Mouse (Mus musculus) hindbrain, embryonic 15.5 days (tissue): Measurements from ENCODE around the gene Ranbp3. TPM values are rescaled to one million over a fixed set of nuclear protein-coding genes. Genes with fewer than 3 reads are reported as not detected.

Source experiments
- ATAC-seq: fragments of 200-750 bp; cut with Nextera tagmentation; 2 replicates; pipeline ENCODE4 v1.8.0; 2017; ENCODE audit warnings: low read depth, moderate number of reproducible peaks, moderate TSS enrichment; ENCODE audit not compliant: low FRiP score
- H3K27ac ChIP-seq: fragments of 300-500 bp; sonication (generic); replicated peaks from 2 replicates; pipeline ENCODE4 v1.5.1; 2015; ENCODE audit warnings: mild to moderate bottlenecking, inconsistent platforms
- H3K27me3 ChIP-seq: fragments of 300-500 bp; sonication (generic); 2 replicates; pipeline ENCODE4 v1.6.1; 2015; ENCODE audit warnings: control low read depth, inconsistent platforms
- H3K36me3 ChIP-seq: fragments of 300-500 bp; sonication (generic); 2 replicates; pipeline ENCODE4 v1.6.1; 2015; ENCODE audit warnings: control low read depth, inconsistent platforms
- H3K4me1 ChIP-seq: fragments of 300-500 bp; sonication (generic); replicated peaks from 2 replicates; pipeline ENCODE4 v1.6.1; 2015; ENCODE audit warnings: control low read depth, inconsistent platforms
- H3K4me2 ChIP-seq: fragments of 300-500 bp; sonication (generic); 2 replicates; pipeline ENCODE4 v1.6.1; 2015; ENCODE audit warnings: moderate library complexity, mild to moderate bottlenecking, inconsistent platforms
- H3K4me3 ChIP-seq: fragments of 300-500 bp; sonication (generic); 2 replicates; pipeline ENCODE4 v1.5.1; 2015; ENCODE audit warnings: mild to moderate bottlenecking, inconsistent platforms
- H3K9ac ChIP-seq: fragments of 300-500 bp; sonication (generic); 2 replicates; pipeline ENCODE4 v1.6.1; 2015; ENCODE audit warnings: inconsistent platforms
- H3K9me3 ChIP-seq: fragments of 300-500 bp; sonication (generic); 2 replicates; pipeline ENCODE4 v1.6.1; 2016; ENCODE audit warnings: control low read depth, inconsistent platforms
- WGBS: fragments of 180-500 bp; shearing (Covaris S2); methylation state at CpG from one replicate; pipeline ENCODE4 v1.1.7; 2015; 5-methylcytosine and 5-hydroxymethylcytosine counted together
- polyA plus RNA-seq: library from polyadenylated mRNA; unstranded; fragments of >200 nt; fragmentation: Nextera tagmentation; extraction: Ambion mirVana; gene quantifications from 2 replicates; pipeline ENCODE4 v1.2.1, GENCODE M21; 2015

The Ranbp3 gene
- polyA plus RNA-seq, 1 experiment from 2014 or later = 107 TPM

GRCm38 (mm10) chr17:56759261-56759660, 86.2 kb downstream of the Ranbp3 start:
- Histone ChIP-seq H3K27ac (no peak overlapping the region), H3K9ac (no peak overlapping the region), H3K4me2 (no peak overlapping the region), H3K4me3 (no peak overlapping the region), H3K9me3 (no peaks in the 10 kb centered on the region), H3K4me1 (peaks cover 31% of the 10 kb centered on the region), H3K36me3 (no peaks in the 10 kb centered on the region), H3K27me3 (peaks cover 52% of the 10 kb centered on the region)
- 42% methylated on average over 7 of the region's 7 CpGs for WGBS
- ATAC-seq = no peak

GRCm38 (mm10) chr17:56761077-56761476, 88.0 kb downstream of the Ranbp3 start:
- H3K27ac ChIP-seq = no peak overlapping the region
- H3K4me1 ChIP-seq = peaks cover 38% of the 10 kb centered on the region
- peaks cover 34% of the 10 kb centered on the region for H3K27me3 ChIP-seq
- no peak for ATAC-seq
- no peak overlapping the region for H3K4me3 ChIP-seq
- H3K36me3 ChIP-seq = no peaks in the 10 kb centered on the region
- no peak overlapping the region for H3K9ac ChIP-seq
- no peak overlapping the region for H3K4me2 ChIP-seq
- H3K9me3 ChIP-seq = no peaks in the 10 kb centered on the region
- WGBS = 58% methylated on average over 3 of the region's 3 CpGs

Other genes with a start within 250 kb of the Ranbp3 start
- gene Ptprs, start 196.8 kb upstream of the Ranbp3 start, polyA plus RNA-seq = 277 and 302 TPM in 2 replicates
- 0.17 TPM in 1 of 2 replicates, not detected in the other for gene Znrf4, start 160.9 kb upstream of the Ranbp3 start, polyA plus RNA-seq
- gene Gm20219, start 118.9 kb upstream of the Ranbp3 start, polyA plus RNA-seq = 0.46 and 1.3 TPM in 2 replicates
- gene Safb2, start 88.7 kb upstream of the Ranbp3 start, polyA plus RNA-seq = 71.4 and 81.2 TPM in 2 replicates
- 105 and 116 TPM in 2 replicates for gene Safb, start 88.5 kb upstream of the Ranbp3 start, polyA plus RNA-seq
- 180 and 193 TPM in 2 replicates for gene 2410015M20Rik, start 63.5 kb upstream of the Ranbp3 start, polyA plus RNA-seq
- 939 and 1,057 TPM in 2 replicates for gene Rpl36, start 59.9 kb upstream of the Ranbp3 start, polyA plus RNA-seq
- 44.2 and 49.2 TPM in 2 replicates for gene Lonp1, start 46.4 kb upstream of the Ranbp3 start, polyA plus RNA-seq
- gene Catsperd, start 45.2 kb upstream of the Ranbp3 start, polyA plus RNA-seq = 1.2 and 1.7 TPM in 2 replicates
- gene Ndufa11, start 44.5 kb downstream of the Ranbp3 start, polyA plus RNA-seq = 579 and 588 TPM in 2 replicates
- gene Vmac, start 44.7 kb downstream of the Ranbp3 start, polyA plus RNA-seq = 15.2 and 16.7 TPM in 2 replicates
- gene Nrtn, start 84.2 kb downstream of the Ranbp3 start, polyA plus RNA-seq = 2.5 and 2.6 TPM in 2 replicates
- 89.7 and 96.9 TPM in 2 replicates for gene Dus3l, start 91.5 kb downstream of the Ranbp3 start, polyA plus RNA-seq
- gene Prr22, start 97.0 kb downstream of the Ranbp3 start, polyA plus RNA-seq = 0.54 and 1.0 TPM in 2 replicates
- 4.8 and 6.7 TPM in 2 replicates for gene Rfx2, start 157.7 kb downstream of the Ranbp3 start, polyA plus RNA-seq
- gene Acsbg2, start 201.2 kb downstream of the Ranbp3 start, polyA plus RNA-seq = not detected in 2 replicates
- gene 1700061G19Rik, start 202.2 kb downstream of the Ranbp3 start, polyA plus RNA-seq = 0.43 and 0.61 TPM in 2 replicates